Mouse (Mus musculus) cerebellum, adult (tissue): ENCODE measurements at regions not wholly inside any gene's neighbourhood (a gene's known extent, or its start where the extent isn't known, plus 50 kb on each side); places are given as distances from the start of the nearest gene placed in this dataset.
A peak's percentile ranks its signal among the peaks of the same experiment; 100 is the strongest.

Experiments
- ATAC-seq: cut with Nextera tagmentation; 2 replicates; pipeline ENCODE4 v1.9.2; 2017; ENCODE audit warnings: mild to moderate bottlenecking, moderate library complexity, mixed read lengths; ENCODE audit not compliant: insufficient number of reproducible peaks, low FRiP score, low TSS enrichment

DNA sequence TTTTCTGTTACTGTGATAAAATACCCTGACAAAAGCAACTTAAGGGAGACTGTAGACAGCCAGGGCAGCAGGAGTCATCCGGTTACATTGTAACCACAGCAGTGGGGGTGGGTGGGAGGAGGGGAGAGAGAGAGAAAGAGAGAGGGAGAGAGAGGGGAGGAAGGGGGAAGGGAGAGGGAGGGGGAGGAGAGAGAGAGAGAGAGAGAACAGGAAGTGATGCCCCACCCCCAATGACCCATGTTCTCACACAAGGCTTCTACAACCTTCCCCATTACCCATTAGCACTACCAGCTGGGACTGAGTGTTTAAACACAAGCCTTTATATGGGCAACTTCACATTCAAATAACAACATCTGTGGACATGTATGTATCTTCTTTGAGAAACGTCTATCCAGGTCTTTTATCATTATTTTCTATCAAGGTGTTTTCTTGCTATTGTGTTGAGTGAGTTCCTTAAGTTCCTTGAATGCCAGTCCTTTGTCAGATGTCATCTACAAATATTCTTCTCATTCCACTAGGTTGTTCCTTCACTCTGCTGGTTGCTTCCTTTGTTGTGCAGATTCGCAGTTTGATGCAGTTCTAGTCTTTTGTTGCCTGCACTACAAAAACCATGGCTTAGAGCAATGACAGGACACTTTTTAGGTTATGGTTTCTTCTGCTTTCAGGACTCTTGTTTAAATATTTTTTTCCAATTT lies 274.7 kb upstream of the Ddx18 start:
- ATAC-seq = no peak

GRCm38 (mm10) chr1:121833559-121833958 lies 265.8 kb upstream of the Ddx18 start:
- no peak for ATAC-seq

DNA sequence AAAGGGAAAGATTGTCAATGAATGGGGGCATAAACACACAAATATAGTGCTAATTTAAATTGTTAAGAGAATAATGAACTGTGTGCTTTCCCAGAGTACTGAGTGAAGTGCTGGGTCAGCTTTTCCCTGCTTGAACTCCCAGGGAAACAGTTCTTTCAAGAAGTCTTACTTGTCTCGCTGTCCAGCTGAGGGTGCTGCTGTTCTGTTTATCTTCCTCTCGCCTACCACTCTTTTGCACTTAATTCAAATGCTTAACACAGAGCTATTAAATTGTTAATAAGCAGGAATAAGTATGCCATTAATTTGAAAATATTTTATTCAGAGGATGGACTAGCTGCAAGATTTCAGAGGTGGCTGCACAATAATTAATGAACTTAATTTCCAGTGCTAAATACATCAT lies 262.5 kb upstream of the Ddx18 start:
- no peak for ATAC-seq

DNA sequence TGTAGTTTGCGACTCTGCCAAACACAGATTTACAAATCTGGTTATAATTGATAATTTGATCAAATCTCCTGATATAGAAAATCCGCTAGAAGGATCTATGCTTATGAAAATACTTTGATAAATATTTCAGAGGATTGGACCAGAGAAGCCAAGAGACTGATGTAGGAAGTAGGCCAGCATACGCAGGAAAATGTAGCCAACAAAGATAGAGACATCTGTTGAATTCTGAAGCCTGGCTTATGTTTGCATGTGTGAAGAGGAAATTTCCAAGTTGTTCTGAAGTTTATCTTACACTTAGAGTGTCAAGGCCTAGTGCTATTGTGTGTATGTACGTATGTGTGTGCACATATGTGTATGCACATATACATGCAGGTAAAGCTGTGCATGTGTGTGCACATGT lies 255.2 kb upstream of the Ddx18 start:
- ATAC-seq = no peak

- ATAC-seq = no peak
Measured at GRCm38 (mm10) chr1:121803338-121803737, 235.5 kb upstream of the Ddx18 start.

DNA sequence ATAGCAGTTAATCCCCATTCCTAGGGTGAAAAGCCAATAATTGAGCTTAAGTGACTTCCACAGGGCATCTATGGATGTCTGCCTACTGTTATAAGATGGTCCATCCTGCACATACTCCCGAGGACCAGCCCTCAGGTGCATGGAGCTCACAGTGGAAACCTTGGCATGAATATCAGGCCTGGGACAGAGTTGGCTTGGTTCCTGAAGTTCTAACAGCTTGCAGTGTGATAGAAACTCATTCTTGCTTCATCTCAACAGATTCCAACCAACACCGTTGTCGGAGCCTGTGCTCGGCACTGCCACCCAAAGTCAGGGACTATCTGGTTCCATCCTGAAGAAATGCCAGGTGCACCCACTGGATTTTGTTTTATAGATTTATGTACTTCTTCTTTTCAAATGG lies 234.7 kb upstream of the Ddx18 start:
- peak; percentile 23; the same call in 1 of the 2 replicates for ATAC-seq

DNA sequence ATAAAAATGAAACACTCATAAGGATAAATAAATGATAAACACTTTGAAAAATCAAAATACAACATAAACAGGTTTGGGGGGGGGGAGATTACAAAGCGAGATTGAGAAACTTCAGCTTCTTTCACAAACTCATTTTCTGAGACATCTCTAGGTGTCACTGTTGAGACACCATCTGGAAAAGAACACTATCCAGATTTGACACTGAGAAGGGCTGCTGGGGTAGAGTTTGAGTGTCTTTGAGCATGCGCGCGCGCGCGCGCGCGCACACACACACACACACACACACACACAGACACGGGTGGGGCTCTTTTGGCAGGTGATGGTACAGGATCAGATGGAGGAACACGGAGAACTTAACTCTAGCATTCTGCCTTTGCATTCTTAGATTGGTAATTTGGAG lies 230.7 kb upstream of the Ddx18 start:
- ATAC-seq = no peak

DNA sequence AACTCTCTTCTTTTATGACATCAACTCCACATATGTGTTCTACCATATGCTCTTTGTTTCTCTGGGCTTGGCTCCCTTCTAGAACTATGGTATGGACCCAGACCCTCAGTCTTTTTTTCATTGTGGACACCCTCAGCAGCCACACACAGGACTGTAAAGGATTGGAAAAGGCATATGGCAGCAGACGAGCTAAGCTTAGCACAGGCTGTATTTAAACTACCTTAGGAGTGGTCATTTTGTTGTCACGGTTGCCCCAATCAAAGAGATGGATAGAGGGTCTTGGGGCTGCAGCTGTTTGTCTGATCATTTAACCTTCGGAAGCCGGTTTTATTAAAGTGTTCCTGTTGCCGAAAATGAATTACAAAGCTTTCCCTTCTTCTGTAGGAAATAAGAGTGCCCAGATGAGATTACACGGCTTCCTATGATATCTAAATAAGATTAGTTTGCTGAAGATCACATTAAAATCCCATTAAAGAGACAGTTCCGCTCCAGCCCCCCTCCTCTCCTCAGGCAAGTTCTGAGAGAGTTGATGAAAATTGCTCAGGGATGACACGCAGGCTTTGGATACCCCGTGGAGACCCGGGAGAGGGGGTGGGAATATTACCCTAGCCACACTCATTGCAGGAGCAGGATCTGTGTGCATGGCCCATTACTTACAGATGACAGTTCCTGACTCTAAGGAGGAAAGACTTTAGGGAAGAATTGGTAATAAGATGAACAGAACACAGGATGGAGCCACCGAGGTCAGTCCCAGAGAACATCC lies 227.4 kb upstream of the Ddx18 start:
- ATAC-seq = no peak

- ATAC-seq = no peak
Measured at GRCm38 (mm10) chr1:121785631-121786030, 217.8 kb upstream of the Ddx18 start.

DNA sequence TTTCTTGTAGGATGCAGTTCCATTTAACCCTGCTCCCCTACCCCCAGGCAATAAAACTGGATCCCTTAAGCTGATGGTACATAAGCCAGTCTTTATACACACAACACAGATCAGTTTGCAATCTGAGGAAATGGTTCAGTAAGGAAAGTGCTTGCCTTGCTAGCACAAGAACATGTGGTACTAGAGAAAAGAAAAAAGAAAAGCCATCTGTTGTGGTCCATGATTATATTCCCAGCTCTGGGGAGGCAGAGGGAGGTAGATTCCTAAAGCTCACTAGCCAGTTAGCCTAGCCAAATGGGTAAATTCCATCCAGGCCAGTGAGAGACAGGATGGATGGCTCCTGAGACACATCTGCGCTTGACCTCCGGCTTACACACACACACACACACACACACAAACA lies 206.2 kb upstream of the Ddx18 start:
- no peak for ATAC-seq

DNA sequence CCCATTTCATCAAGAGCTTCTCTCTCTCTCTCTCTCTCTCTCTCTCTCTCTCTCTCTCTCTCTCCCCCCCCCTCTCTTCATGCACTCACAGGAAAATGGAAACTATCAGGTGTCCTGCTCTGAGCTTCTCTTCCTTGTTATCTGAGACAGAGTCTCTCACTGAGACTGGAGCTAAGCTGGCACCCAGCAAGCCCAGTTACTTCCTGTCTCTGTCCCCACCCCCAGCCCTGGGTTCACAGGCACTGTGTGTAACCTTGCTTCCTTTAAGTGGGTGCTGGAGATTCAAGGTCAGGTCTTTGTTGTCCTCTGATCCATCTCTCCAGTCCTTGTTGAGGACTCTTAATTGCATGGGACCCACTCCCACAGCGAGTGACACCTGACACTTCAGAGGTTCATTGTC lies 203.7 kb upstream of the Ddx18 start:
- no peak for ATAC-seq

DNA sequence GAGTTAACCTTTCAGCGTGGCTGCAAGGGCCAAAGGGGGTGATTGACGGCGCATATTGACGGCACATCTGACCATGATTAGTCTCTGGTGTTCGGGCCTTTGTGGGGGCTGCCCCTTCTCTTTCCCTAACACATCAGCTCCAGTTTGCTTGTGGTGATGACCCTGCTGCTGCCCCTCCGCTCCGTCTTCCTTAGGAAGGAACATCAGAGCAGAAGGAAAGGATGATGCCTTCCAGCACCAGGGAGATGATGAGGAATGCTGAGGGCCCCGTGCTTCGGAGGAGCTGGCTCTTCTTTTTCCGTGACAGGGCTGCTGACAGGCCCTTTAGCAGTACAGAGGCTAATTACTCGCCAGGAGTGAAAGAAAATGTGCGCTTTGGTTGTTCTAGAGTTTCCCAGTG lies 203.1 kb upstream of the Ddx18 start:
- ATAC-seq = no peak

DNA sequence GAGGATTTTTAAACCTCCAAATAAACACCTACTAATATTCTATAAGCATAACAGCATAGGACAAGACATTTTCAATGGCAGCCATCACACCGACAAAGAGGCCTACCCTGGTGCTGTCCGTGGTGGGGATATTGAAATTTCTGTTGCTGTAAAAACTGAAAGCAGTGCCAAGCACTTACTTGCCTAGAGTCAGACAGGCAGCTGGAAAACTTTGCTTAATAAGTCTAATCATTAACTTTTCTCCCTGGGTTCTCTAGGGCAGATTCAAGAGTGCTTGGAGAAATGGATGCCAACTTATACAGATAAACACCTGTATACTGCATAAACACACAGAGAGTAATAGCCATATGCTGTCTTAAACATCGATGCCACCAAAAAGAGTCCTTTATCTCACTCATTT lies 192.3 kb upstream of the Ddx18 start:
- no peak for ATAC-seq

DNA sequence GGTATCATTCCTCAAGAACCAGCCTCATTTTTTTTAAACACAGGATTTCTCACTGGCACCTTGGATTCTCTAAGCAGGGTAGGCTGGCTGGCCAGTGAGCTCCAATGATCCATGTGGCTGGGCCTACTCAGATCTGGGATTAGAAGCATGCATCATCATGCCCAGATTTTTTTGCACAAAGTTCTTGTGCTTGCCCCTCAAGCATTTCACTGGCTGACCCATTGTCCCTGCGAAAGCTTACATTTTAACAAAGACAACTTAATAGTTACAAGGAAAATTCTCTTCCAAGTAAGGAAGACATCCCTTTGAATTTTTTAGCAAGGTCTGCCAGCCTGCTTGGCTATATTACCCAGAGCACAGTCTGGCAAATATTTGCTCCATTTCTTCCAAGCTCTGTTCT lies 177.4 kb upstream of the Ddx18 start:
- ATAC-seq = no peak

- ATAC-seq = no peak
Measured at GRCm38 (mm10) chr1:121735113-121735719, 167.4 kb upstream of the Ddx18 start.

DNA sequence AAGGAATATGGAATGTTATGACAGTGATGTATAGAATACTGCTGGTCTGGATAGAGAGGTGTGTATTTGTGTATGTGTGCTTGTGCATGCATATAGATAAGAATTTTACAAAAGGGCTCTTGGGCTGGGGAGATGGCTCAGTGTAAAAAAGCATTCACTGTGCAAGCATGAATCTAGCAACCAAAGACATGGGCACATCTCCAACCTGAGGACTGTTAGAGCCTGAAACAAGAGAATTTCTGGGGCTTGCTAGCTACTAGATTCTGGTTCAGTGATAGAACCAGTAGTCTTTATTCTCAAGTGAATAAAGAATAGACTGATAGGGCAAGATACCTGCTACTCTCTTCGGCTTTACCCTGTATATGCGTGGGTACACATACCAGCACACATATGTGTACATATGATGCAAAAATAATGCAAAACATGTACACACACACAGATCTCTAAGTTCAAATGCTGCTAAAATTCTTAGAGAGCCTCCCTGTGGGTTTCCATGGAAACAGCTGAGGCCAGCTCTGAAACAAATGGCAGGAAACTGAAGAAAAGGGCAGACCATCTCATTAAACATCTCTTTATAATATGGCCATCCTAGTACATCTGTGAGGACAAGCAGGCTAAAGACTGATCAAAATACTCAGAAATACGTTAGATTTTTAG lies 166.8 kb upstream of the Ddx18 start:
- no peak for ATAC-seq

- no peak for ATAC-seq
Measured at GRCm38 (mm10) chr1:121709317-121709860, 141.6 kb upstream of the Ddx18 start.

DNA sequence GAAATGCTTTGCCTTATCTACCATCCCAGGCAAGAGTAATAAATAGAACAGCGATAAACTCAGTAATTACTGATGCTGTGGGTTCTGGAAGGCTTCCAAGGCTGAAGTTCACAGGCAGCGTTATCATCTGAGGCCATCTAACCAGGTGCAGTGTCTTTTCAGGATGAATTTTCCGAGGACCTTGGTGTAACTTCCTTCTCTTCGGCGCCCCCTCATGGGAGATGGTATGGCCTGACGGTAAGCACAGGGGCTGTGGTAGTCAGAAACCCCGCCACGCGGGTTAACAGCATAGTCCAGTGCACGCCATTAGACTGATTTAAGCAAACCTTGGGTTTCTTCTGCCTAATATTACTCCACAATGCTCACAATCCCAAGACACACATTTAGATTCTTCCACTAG lies 140.5 kb upstream of the Ddx18 start:
- no peak for ATAC-seq

DNA sequence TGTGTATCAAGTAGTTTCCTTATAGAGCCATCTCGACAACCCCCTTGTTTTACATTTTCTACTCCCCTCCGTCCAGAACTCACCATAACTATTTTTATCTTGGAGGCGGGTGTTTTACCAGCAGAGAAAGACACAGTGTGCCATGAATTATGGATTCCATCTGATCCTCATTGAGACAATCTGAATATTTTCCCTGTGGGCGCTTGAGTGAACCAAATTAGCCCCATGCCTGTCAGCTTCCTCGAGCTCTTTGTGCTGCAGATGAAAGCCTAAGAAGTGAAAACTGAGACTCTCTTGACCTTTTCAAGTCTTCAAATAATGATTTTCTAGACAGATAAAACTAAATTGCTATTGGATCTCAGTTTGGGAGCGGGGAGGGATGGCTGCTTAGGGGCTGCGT lies 134.0 kb upstream of the Ddx18 start:
- no peak for ATAC-seq

DNA sequence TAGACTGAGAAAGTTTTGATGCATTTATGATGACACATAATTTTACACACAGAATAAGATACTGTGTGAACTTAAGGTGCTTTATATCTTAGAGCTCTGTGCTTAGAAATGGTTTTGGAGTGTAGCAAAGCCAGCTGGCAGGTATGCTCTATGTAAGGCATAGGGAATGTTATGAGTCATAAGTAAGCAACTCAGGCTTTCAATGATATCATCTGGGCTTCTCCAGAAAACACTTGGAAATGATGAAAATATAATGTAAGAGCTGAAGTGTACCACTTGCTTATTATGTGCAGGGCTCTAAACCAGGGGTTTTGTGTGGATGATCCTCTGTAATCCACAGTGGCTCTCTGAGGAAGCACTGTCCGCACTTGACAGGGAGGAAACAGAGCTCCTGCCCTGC lies 86.1 kb upstream of the Ddx18 start:
- ATAC-seq = no peak

GRCm38 (mm10) chr1:121650071-121650470 lies 82.3 kb upstream of the Ddx18 start:
- no peak for ATAC-seq
